Mouse (Mus musculus) lung, postnatal 0 days (tissue): ENCODE data around the gene Tlr12. TPM values are rescaled to one million over a fixed set of nuclear protein-coding genes. Genes with fewer than 3 reads are reported as not detected.

Experiments
- ATAC-seq: fragments of 200-750 bp; cut with Nextera tagmentation; 2 replicates; pipeline ENCODE4 v1.8.0; 2017; ENCODE audit warnings: moderate library complexity
- DNase-seq: peaks from one replicate; pipeline ENCODE4 v3.0.0-alpha.2; 2016; ENCODE audit warnings: low spot score
- H3K27ac ChIP-seq: fragments of 300-500 bp; sonication (generic); 2 replicates; pipeline ENCODE4 v1.5.1; 2014; ENCODE audit warnings: antibody characterized with exemption, mild to moderate bottlenecking, low read length, mixed read lengths
- H3K27me3 ChIP-seq: fragments of 300-500 bp; sonication (generic); replicated peaks from 2 replicates; pipeline ENCODE4 v1.6.1; 2014; ENCODE audit warnings: low read length, mixed read lengths; ENCODE audit not compliant: insufficient read depth
- H3K36me3 ChIP-seq: fragments of 300-500 bp; sonication (generic); 2 replicates; pipeline ENCODE4 v1.6.1; 2014; ENCODE audit warnings: low read length, mixed read lengths; ENCODE audit not compliant: insufficient read depth
- H3K4me1 ChIP-seq: fragments of 300-500 bp; sonication (generic); 2 replicates; pipeline ENCODE4 v1.6.1; 2014; ENCODE audit warnings: antibody characterized with exemption, low read depth, low read length, mixed read lengths; ENCODE audit not compliant: insufficient read depth
- H3K4me2 ChIP-seq: fragments of 300-500 bp; sonication (generic); replicated peaks from 2 replicates; pipeline ENCODE4 v1.6.1; 2014; ENCODE audit warnings: low read depth, mild to moderate bottlenecking, low read length, moderate library complexity, mixed read lengths
- H3K4me3 ChIP-seq: fragments of 300-500 bp; sonication (generic); 2 replicates; pipeline ENCODE4 v1.5.1; 2014; ENCODE audit warnings: low read depth, low read length
- H3K9ac ChIP-seq: fragments of 300-500 bp; sonication (generic); replicated peaks from 2 replicates; pipeline ENCODE4 v1.6.1; 2014; ENCODE audit warnings: low read depth, mild to moderate bottlenecking
- H3K9me3 ChIP-seq: fragments of 300-500 bp; sonication (generic); 2 replicates; pipeline ENCODE4 v1.6.1; 2016; ENCODE audit warnings: low read length, mixed read lengths
- CTCF ChIP-seq: IDR thresholded peaks from 2 replicates; pipeline ENCODE4 v1.5.1; 2016; ENCODE audit warnings: antibody characterized with exemption, mild to moderate bottlenecking
- EP300 ChIP-seq: IDR thresholded peaks from 2 replicates; pipeline ENCODE4 v1.6.1; 2016; ENCODE audit warnings: antibody characterized with exemption, mild to moderate bottlenecking, control low read depth
- WGBS: fragments of 180-500 bp; shearing (Covaris S2); extraction: QIAGEN DNeasy Blood & Tissue Kit; methylation state at CpG from one replicate; pipeline ENCODE4 v1.1.7; 2014; 5-methylcytosine and 5-hydroxymethylcytosine counted together
- polyA plus RNA-seq: library from polyadenylated mRNA; unstranded; fragments of >200 nt; fragmentation: Nextera tagmentation; extraction: Ambion mirVana; gene quantifications from 2 replicates; pipeline ENCODE4 v1.2.1, GENCODE M21; 2015

Tlr12 gene
- polyA plus RNA-seq, 1 experiment from 2014 or later: 2.2 TPM

DNA sequence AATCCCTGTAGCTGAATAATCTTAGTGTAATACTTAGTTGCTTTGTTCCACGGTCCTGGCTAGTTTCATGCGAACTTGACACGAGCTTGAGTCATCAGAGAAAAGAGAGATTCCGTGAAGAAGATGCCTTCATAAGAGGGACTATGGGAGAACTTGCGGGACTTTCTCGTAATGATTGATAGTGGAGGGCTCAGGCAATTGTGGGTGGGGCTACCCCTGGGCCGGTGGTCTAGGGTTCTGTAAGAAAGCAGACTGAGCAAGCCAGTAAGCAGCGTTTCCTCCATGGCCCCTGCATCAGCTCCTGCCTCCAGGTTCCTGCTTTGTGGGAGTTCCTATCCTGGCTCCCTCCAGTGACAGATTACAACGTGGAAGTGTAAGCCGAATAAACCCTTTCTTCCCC, 7.7 kb downstream of the Tlr12 start:
- DNase-seq (peak; percentile 10), ATAC-seq (no peak)
- no peak overlapping the region for H3K4me3 ChIP-seq
- peak overlapping the region; percentile 74 for H3K4me2 ChIP-seq
- WGBS: 24% methylated on average over 10 of the region's 10 CpGs
- no peaks in the 10 kb centered on the region for H3K27me3 ChIP-seq
- H3K36me3 ChIP-seq: no peaks in the 10 kb centered on the region
- no peaks in the 10 kb centered on the region for H3K9me3 ChIP-seq
- no peaks in the 10 kb centered on the region; the same call in 1 of the 2 replicates for H3K4me1 ChIP-seq
- no peak for TF ChIP-seq CTCF
- no peak for TF ChIP-seq EP300
- peak overlapping the region; percentile 33; the same call in 1 of the 2 replicates for H3K27ac ChIP-seq
- H3K9ac ChIP-seq: no peak overlapping the region

- no peaks in the 10 kb centered on the region; the same call in 1 of the 2 replicates for H3K4me1 ChIP-seq
- peak within 1 kb of the TSS; percentile 55 for H3K4me3 ChIP-seq
- H3K27me3 ChIP-seq: no peaks in the 10 kb centered on the region
- H3K27ac ChIP-seq: peak within 1 kb of the TSS; percentile 33; the same call in 1 of the 2 replicates
- under 1% methylated on average over 24 of the region's 24 CpGs for WGBS
- H3K36me3 ChIP-seq: no peaks in the 10 kb centered on the region
- ATAC-seq (peak; percentile 97), DNase-seq (peak; percentile 99)
- 0 out of 2 replicates have a peak within 1 kb of the TSS, but pooled peaks have one; percentile 12 for H3K9ac ChIP-seq
- TF ChIP-seq CTCF (peak; percentile 43), EP300 (0 out of 2 replicates have a peak, but pooled peaks have one; percentile 40)
- peak within 1 kb of the TSS; percentile 74 for H3K4me2 ChIP-seq
- H3K9me3 ChIP-seq: no peaks in the 10 kb centered on the region
Measured at GRCm38 (mm10) chr4:128609925-128610402, 8.5 kb downstream of the Tlr12 start, which contains the start of gene Zscan20. TSS of gene Zscan20 (minus strand) at chr4:128610098.

GRCm38 (mm10) chr4:128609276-128609924, 9.0 kb downstream of the Tlr12 start:
- no peaks in the 10 kb centered on the region for H3K9me3 ChIP-seq
- no peaks in the 10 kb centered on the region; the same call in 1 of the 2 replicates for H3K4me1 ChIP-seq
- H3K4me3 ChIP-seq: peak overlapping the region; percentile 55
- H3K36me3 ChIP-seq: no peaks in the 10 kb centered on the region
- 0 out of 2 replicates have a peak overlapping the region, but pooled peaks have one; percentile 12 for H3K9ac ChIP-seq
- WGBS: 4% methylated on average over 27 of the region's 27 CpGs
- no peak for TF ChIP-seq EP300
- TF ChIP-seq CTCF: no peak
- peak overlapping the region; percentile 74 for H3K4me2 ChIP-seq
- DNase-seq: peak; percentile 32
- H3K27me3 ChIP-seq: no peaks in the 10 kb centered on the region
- no peak overlapping the region for H3K27ac ChIP-seq
- ATAC-seq: peak; percentile 14; the same call in 1 of the 2 replicates

DNA sequence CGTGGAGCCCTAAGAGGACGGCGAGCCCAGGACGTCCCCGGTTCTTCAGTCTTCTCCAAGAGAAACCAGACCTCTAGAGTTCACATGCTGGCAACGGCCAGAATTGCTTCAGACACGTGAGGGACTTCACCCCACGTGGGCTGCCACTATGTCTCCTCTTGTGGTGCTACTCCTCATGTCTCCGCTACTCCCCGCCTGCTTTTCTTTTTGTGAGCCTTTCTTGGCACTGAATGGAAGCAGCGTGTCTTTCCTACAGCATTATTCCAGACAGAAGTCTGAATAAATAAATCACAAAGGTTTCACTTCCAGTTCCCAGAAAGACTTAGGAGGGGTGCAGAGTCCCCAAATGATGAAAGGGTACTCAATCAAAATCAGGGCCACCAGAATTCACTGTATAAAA, 10.8 kb downstream of the Tlr12 start:
- Histone ChIP-seq H3K4me1 (no peaks in the 10 kb centered on the region; the same call in 1 of the 2 replicates), H3K9ac (no peak overlapping the region), H3K27me3 (no peaks in the 10 kb centered on the region), H3K4me2 (no peak overlapping the region), H3K27ac (no peak overlapping the region), H3K4me3 (no peak overlapping the region), H3K36me3 (no peaks in the 10 kb centered on the region; the same call in 1 of the 2 replicates), H3K9me3 (no peaks in the 10 kb centered on the region)
- DNase-seq (no peak), ATAC-seq (no peak)
- TF ChIP-seq EP300 (no peak), CTCF (no peak)
- 70% methylated on average over 11 of the region's 11 CpGs for WGBS

- Histone ChIP-seq H3K27ac (no peak overlapping the region), H3K4me1 (no peaks in the 10 kb centered on the region; the same call in 1 of the 2 replicates), H3K27me3 (no peaks in the 10 kb centered on the region), H3K4me2 (no peak overlapping the region), H3K4me3 (no peak overlapping the region), H3K9ac (no peak overlapping the region), H3K9me3 (no peaks in the 10 kb centered on the region), H3K36me3 (peaks cover 8% of the 10 kb centered on the region; the same call in 1 of the 2 replicates)
- DNase-seq (no peak), ATAC-seq (no peak)
- TF ChIP-seq CTCF (no peak), EP300 (no peak)
- 96% methylated on average over 7 of the region's 7 CpGs for WGBS
Measured at GRCm38 (mm10) chr4:128606586-128606985, 11.8 kb downstream of the Tlr12 start.

GRCm38 (mm10) chr4:128597801-128598560, 20.4 kb downstream of the Tlr12 start:
- H3K4me3 ChIP-seq: no peak overlapping the region
- H3K27me3 ChIP-seq: no peaks in the 10 kb centered on the region
- no peak overlapping the region for H3K27ac ChIP-seq
- H3K36me3 ChIP-seq: 0 out of 2 replicates have a peak, but pooled peaks cover 9% of the 10 kb centered on the region
- no peaks in the 10 kb centered on the region for H3K4me1 ChIP-seq
- DNase-seq (no peak), ATAC-seq (no peak)
- TF ChIP-seq EP300: no peak
- TF ChIP-seq CTCF: no peak
- WGBS: 71% methylated on average over 12 of the region's 12 CpGs
- no peak overlapping the region for H3K4me2 ChIP-seq
- no peaks in the 10 kb centered on the region for H3K9me3 ChIP-seq
- no peak overlapping the region for H3K9ac ChIP-seq
